Mouse (Mus musculus) neural tube, embryonic 13.5 days (tissue): ENCODE results near the gene Hdac9. TPM values are rescaled to one million over a fixed set of nuclear protein-coding genes. Genes with fewer than 3 reads are reported as not detected.
A peak's percentile ranks its signal among the peaks of the same experiment; 100 is the strongest.

ENCODE experiments used
- ATAC-seq: fragments of 200-750 bp; cut with Nextera tagmentation; 2 replicates; pipeline ENCODE4 v1.8.0; 2017; ENCODE audit warnings: low read depth, mild to moderate bottlenecking, moderate TSS enrichment, moderate library complexity
- H3K27ac ChIP-seq: fragments of 300-500 bp; sonication (generic); replicated peaks from 2 replicates; pipeline ENCODE4 v1.5.1; 2015; ENCODE audit warnings: moderate library complexity, mild to moderate bottlenecking, inconsistent platforms
- H3K27me3 ChIP-seq: fragments of 300-500 bp; sonication (generic); 2 replicates; pipeline ENCODE4 v1.6.1; 2015; ENCODE audit warnings: mild to moderate bottlenecking, inconsistent platforms
- H3K36me3 ChIP-seq: fragments of 300-500 bp; sonication (generic); 2 replicates; pipeline ENCODE4 v1.6.1; 2015; ENCODE audit warnings: mild to moderate bottlenecking, inconsistent platforms
- H3K4me1 ChIP-seq: fragments of 300-500 bp; sonication (generic); replicated peaks from 2 replicates; pipeline ENCODE4 v1.6.1; 2015; ENCODE audit warnings: inconsistent platforms
- H3K4me2 ChIP-seq: fragments of 300-500 bp; sonication (generic); 2 replicates; pipeline ENCODE4 v1.6.1; 2015; ENCODE audit warnings: inconsistent platforms, mild to moderate bottlenecking, moderate library complexity
- H3K4me3 ChIP-seq: fragments of 300-500 bp; sonication (generic); 2 replicates; pipeline ENCODE4 v1.5.1; 2015; ENCODE audit warnings: mild to moderate bottlenecking, inconsistent platforms
- H3K9ac ChIP-seq: fragments of 300-500 bp; sonication (generic); 2 replicates; pipeline ENCODE4 v1.6.1; 2015; ENCODE audit warnings: moderate library complexity, mild to moderate bottlenecking, inconsistent platforms
- H3K9me3 ChIP-seq: fragments of 300-500 bp; sonication (generic); 2 replicates; pipeline ENCODE4 v1.6.1; 2016; ENCODE audit warnings: inconsistent platforms
- WGBS: fragments of 180-500 bp; shearing (Covaris S2); methylation state at CpG from one replicate; pipeline ENCODE4 v1.1.7; 2015; 5-methylcytosine and 5-hydroxymethylcytosine counted together
- polyA plus RNA-seq: library from polyadenylated mRNA; unstranded; fragments of >200 nt; fragmentation: Nextera tagmentation; extraction: Ambion mirVana; gene quantifications from 2 replicates; pipeline ENCODE4 v1.2.1, GENCODE M21; 2015

Hdac9 gene
- polyA plus RNA-seq, 1 experiment from 2014 or later: 9.6 TPM

DNA sequence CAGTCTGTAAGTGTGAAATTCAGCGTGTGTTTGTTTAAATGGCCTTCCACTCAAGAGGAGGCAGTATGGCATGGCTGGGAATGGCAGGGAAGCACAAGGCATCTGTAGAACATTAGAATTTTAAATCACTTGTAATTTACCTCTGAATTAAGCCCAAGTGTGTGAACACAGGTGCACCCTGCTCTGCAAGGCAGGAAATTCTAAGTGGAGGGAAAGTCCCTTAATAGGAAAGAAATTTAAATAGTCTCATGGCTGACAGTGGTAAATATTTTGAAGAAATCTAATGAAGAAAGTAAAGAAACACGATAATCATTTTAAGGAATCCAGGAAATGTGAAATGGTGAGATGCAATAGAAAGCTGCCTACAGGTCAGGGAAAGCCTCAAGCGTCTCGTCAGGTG lies 114.6 kb downstream of the Hdac9 start:
- Histone ChIP-seq H3K36me3 (no peaks in the 10 kb centered on the region), H3K9me3 (no peaks in the 10 kb centered on the region), H3K27me3 (no peaks in the 10 kb centered on the region), H3K4me3 (no peak overlapping the region), H3K4me1 (no peaks in the 10 kb centered on the region), H3K4me2 (no peak overlapping the region), H3K27ac (no peak overlapping the region), H3K9ac (no peak overlapping the region)
- no peak for ATAC-seq
- WGBS: 76% methylated on average over 4 of the region's 4 CpGs

DNA sequence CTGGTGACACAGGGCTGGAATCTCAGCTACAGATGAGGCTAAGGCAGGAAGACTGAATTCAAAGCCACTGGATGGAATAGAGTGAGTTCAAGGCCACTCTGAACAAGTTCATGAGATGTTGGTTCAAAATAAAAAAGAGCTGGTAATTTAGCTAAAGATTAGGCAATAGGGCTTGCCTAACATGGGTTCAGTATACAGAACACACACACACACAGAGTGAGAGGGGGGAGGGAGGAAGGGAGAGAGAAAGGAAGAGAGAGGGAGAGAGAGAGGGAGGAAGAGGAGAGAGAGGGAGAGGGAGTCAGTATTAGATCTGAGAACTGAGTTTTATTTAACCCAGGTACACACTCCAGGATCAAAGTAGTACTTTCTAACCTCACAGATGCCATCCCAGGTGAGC lies 115.1 kb downstream of the Hdac9 start:
- Histone ChIP-seq H3K4me2 (no peak overlapping the region), H3K4me3 (no peak overlapping the region), H3K9me3 (no peaks in the 10 kb centered on the region), H3K4me1 (no peaks in the 10 kb centered on the region), H3K9ac (no peak overlapping the region), H3K36me3 (no peaks in the 10 kb centered on the region), H3K27me3 (no peaks in the 10 kb centered on the region), H3K27ac (no peak overlapping the region)
- no peak for ATAC-seq

DNA sequence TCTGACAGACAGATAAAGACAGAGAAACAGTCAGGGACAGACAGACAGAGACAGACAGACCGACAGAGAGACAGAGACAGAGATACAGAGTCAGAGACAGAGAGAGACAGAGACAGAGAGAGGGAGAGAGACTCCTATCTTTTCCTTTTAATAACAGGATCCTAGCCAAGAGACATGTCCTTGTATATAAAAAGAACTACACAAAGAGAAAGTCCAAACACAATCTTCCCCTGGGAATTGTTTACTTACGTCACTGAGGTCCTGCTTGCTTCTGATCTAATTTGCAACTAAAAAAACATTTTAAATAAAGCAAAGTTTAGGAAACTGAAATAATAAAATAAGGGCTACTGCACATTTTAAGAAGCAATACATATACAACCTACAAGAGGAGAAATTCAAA lies 119.5 kb downstream of the Hdac9 start:
- Histone ChIP-seq H3K9ac (no peak overlapping the region), H3K4me2 (no peak overlapping the region), H3K4me3 (no peak overlapping the region), H3K27ac (no peak overlapping the region), H3K36me3 (no peaks in the 10 kb centered on the region), H3K9me3 (no peaks in the 10 kb centered on the region), H3K4me1 (peaks cover 2% of the 10 kb centered on the region), H3K27me3 (no peaks in the 10 kb centered on the region)
- ATAC-seq: no peak
- WGBS: 74% methylated on average over 2 of the region's 2 CpGs

DNA sequence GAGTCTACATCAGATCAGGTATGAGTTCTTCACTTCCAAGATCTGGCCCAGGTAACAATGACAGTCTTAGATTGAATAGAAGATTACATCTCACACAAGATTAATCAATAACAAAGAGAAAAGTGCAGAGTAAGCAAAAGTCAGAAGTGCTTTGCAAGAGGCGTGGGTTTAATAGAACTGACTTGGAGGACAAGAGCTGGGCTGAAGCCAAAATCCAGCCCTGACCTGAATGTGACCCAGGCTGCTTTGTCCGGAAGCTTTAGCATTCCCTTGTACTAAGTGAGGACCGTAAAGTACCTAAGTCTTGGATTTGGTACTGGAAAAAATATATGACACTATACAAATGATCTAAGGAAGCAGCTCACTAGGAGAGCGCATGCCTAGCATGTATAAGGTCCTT lies 121.4 kb downstream of the Hdac9 start:
- Histone ChIP-seq H3K4me2 (no peak overlapping the region), H3K4me1 (peaks cover 19% of the 10 kb centered on the region), H3K4me3 (no peak overlapping the region), H3K9me3 (no peaks in the 10 kb centered on the region), H3K27ac (no peak overlapping the region), H3K36me3 (no peaks in the 10 kb centered on the region), H3K9ac (no peak overlapping the region), H3K27me3 (no peaks in the 10 kb centered on the region)
- 55% methylated on average over 4 of the region's 4 CpGs for WGBS
- ATAC-seq: no peak

DNA sequence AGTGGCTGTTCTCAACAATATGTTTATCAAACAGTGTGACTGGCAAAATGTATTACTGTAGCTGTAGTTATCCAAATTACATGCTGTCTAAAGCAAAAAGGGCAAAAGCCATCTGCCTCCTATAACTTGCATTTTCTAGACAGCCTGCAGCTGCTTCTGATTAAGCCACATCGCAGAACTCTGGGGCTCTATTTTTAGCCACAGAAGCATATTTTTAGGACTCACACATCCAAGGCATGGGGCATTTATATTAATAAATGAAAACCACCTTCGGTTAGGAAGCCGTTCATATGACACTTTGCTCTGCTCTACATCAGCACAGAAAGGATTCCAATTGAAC lies 124.8 kb downstream of the Hdac9 start:
- no peak overlapping the region for H3K4me3 ChIP-seq
- no peak overlapping the region for H3K9ac ChIP-seq
- peak; percentile 51; the same call in 1 of the 2 replicates for ATAC-seq
- H3K4me2 ChIP-seq: no peak overlapping the region
- no peaks in the 10 kb centered on the region for H3K9me3 ChIP-seq
- no peaks in the 10 kb centered on the region for H3K27me3 ChIP-seq
- H3K27ac ChIP-seq: peak overlapping the region; percentile 59
- H3K4me1 ChIP-seq: peaks cover 19% of the 10 kb centered on the region
- H3K36me3 ChIP-seq: no peaks in the 10 kb centered on the region
- WGBS: 41% methylated on average over 3 of the region's 3 CpGs

DNA sequence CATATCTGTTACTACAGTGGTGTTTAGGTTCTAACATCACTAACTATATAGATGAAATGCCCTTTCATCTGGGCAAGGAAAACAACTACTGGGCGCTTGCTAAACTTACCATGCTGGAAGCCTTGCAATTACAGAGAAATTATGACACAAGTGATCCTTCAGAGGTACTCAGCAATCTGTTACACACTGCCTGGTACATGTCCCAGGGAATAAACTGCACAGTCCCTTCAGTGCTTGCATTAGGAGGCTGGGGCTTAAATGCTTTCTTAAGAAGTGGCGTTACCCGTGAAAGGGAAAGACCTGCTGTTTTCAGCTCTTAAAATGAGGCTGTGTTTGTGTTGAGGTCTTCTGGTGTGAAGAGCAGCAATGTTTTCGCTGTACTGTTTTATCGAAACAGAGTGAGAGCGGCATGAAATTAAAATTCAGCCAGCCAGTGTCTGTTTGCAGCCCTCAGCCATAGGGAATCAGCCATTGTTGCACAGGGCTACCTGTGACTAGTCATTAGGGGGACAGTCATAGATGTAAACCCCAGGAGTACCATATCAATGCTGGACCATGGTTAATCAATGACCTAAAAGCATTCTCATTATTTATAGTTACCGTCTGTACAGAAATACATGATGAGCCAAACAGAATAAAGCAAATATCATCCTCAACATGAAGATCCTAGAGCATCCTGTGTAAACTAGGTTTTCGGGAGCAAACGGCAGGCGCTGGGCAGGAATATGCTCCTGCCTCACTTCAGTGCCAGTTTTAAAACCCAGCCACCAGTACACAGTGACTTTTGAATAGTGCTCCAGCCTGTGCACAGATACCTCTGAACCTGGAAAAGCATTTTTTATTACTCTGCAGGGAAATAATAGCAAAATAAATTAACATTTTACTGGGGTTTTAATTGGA lies 125.4 kb downstream of the Hdac9 start:
- Histone ChIP-seq H3K36me3 (no peaks in the 10 kb centered on the region), H3K4me2 (no peak overlapping the region), H3K9ac (no peak overlapping the region), H3K9me3 (no peaks in the 10 kb centered on the region), H3K4me3 (no peak overlapping the region), H3K27ac (peak overlapping the region; percentile 59), H3K4me1 (peaks cover 19% of the 10 kb centered on the region), H3K27me3 (no peaks in the 10 kb centered on the region)
- peak; percentile 70 for ATAC-seq
- 68% methylated on average over 10 of the region's 10 CpGs for WGBS

DNA sequence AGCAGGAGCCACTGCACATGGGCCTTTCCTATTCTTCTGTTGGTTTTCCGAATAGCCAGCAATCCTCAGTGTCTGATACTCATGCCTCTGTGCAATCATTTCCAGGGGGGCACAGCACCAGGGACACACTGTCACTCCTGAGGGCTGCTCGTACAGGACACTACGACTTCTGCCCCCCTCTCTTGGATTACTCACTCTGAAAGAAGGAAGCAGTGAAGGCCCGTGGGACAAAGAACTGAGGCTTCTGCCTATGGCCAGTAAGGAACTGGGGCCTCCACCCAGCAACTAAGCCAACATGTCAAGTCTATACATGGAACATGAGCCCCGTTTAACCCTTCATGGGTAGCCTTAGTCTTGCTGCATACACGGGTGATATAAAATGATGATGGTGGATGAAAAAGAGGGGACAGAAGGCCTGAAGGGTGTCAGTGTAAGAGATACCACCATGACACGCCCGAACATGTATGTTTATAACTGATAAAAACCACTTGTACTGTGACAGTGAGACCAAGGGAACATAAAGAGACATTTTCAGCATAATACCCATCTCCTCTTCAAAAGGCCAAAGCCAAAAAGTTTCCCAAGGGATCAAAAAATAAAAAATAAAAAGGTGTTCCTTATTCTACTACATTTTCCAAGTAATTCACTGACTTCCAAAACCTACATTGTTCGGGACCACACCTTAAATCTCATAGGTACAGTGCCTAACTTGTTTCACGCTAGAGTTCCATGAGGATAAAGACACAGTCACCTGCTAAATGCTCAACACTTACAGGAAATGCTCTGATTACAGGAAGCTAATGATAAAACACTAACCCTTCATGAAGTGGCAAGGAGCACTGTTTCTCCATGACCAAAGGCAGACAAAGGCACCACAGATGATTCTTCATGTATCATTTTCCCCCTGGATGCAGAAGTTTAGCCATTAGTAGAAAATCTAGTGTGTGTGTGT lies 127.6 kb downstream of the Hdac9 start:
- Histone ChIP-seq H3K36me3 (no peaks in the 10 kb centered on the region), H3K4me1 (peaks cover 19% of the 10 kb centered on the region), H3K9me3 (no peaks in the 10 kb centered on the region), H3K27ac (no peak overlapping the region), H3K27me3 (no peaks in the 10 kb centered on the region), H3K4me2 (no peak overlapping the region), H3K9ac (no peak overlapping the region), H3K4me3 (no peak overlapping the region)
- WGBS: 86% methylated on average over 10 of the region's 10 CpGs
- no peak for ATAC-seq

DNA sequence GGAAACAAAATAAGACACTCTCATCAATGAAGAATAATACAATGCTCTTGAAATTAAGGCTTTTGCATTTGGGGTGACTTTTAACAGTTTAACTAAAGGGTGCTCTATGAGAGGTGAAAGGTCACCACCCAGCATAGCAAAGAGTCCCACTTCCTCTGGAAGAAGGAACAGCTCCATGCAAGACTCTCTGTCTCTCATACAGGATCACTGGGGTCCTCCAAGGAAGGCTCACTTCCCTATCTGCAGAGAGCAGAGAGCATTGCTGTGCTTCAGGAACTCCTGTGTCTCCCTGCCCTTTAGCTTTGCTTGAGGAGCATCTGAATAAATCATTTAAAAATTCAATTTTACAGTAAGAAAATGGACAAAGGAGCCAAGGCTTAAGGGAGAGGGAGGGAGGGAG lies 129.5 kb downstream of the Hdac9 start:
- Histone ChIP-seq H3K9ac (no peak overlapping the region), H3K27ac (no peak overlapping the region), H3K4me3 (no peak overlapping the region), H3K27me3 (no peaks in the 10 kb centered on the region), H3K9me3 (no peaks in the 10 kb centered on the region), H3K36me3 (no peaks in the 10 kb centered on the region), H3K4me2 (no peak overlapping the region), H3K4me1 (peaks cover 17% of the 10 kb centered on the region)
- no peak for ATAC-seq

DNA sequence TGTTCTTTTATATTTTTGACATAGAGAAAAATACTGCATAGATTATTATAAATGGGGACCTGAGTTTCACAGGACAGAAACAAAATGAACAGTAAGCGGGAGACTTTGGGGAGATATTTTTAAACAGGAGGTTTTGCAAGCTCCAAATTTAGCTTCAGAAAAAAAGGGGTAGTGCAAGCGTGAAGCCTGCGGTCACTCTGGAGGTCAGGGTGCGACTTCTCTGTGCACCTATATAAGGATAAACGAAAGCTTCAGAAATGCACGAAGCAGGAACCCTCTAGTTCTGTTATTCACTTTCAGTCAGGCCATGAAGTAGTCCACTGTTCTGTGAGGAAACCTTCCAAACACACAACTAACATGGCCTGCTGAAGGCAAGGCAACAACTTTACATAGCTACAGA lies 133.3 kb downstream of the Hdac9 start:
- Histone ChIP-seq H3K9ac (no peak overlapping the region), H3K4me1 (no peaks in the 10 kb centered on the region), H3K36me3 (no peaks in the 10 kb centered on the region), H3K27ac (no peak overlapping the region), H3K4me2 (no peak overlapping the region), H3K9me3 (no peaks in the 10 kb centered on the region), H3K27me3 (no peaks in the 10 kb centered on the region), H3K4me3 (no peak overlapping the region)
- ATAC-seq: no peak
- WGBS: 95% methylated on average over 6 of the region's 6 CpGs

DNA sequence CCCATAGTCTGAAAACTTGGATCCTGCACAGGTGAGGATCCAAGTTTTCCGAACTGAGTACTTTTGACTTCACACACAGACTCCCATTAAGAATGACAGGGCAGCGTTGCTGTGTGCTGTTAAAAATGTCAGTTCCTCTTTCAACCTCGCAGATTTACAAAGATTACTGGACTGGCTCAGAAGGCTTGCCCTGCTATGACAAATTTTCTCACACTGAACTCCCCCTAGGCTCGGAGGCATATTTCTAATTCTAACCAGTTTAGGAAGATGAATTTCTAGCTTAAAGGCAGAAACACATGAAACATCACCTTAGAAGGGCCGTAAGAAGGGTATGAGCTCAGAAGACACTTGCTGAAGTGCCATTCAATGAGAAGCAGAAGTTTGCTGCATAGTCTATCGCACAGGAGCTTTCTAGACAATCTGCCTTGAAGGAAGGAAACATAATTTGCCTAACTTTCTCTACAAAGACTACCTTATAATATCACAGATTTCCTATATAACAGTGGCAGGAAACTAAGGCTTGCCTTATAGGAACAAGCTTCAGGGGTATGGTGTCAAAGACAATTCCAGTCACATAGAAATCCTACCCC lies 137.4 kb downstream of the Hdac9 start:
- H3K27me3 ChIP-seq: no peaks in the 10 kb centered on the region
- no peak overlapping the region for H3K9ac ChIP-seq
- no peaks in the 10 kb centered on the region for H3K36me3 ChIP-seq
- H3K4me1 ChIP-seq: 0 out of 2 replicates have a peak, but pooled peaks cover 5% of the 10 kb centered on the region
- no peaks in the 10 kb centered on the region for H3K9me3 ChIP-seq
- H3K27ac ChIP-seq: no peak overlapping the region
- WGBS: 86% methylated on average over 6 of the region's 6 CpGs
- no peak for ATAC-seq
- H3K4me3 ChIP-seq: no peak overlapping the region
- H3K4me2 ChIP-seq: no peak overlapping the region

DNA sequence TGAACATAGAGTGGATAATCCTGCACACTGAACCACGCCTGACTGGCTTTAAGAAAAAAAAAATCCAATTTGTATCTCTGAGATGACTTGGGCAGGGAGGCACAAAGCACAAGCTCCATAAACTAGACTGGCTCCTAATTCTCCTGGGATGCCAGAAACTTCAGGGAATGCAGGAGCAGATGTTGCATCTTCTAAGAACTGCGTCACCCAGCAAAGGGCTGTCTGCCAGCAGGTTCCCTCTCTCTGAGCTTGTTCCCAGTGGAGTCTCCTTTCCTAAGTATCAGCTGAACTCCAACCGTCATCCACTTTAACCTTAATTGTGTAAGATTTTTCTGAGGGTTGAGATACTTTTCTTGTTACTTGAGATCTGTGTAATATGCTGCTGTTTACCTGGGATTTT lies 140.7 kb downstream of the Hdac9 start:
- H3K4me3 ChIP-seq: no peak overlapping the region
- H3K9me3 ChIP-seq: no peaks in the 10 kb centered on the region
- no peaks in the 10 kb centered on the region for H3K27me3 ChIP-seq
- WGBS: 57% methylated on average over 3 of the region's 3 CpGs
- no peak overlapping the region for H3K27ac ChIP-seq
- H3K36me3 ChIP-seq: no peaks in the 10 kb centered on the region
- no peak overlapping the region for H3K9ac ChIP-seq
- ATAC-seq: no peak
- H3K4me1 ChIP-seq: 0 out of 2 replicates have a peak, but pooled peaks cover 5% of the 10 kb centered on the region
- H3K4me2 ChIP-seq: no peak overlapping the region

DNA sequence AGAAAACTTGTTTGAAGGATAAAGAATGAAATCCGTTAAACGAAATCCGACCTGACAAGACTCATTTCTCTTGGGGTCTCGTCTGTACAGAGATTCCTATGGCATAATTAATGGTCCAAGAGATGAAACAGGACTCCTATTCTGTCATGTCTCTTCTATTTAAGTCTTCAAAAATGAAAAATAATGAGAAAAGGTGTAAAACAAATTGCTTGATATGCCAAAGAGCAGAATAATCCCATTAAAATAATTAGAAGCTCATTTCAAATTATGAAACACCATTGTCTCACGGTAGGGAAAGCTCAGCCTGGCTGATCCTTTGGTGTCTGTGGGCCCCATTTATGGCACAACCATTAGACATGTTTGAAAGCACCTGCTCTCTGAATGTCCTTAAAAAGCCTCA lies 142.8 kb downstream of the Hdac9 start:
- Histone ChIP-seq H3K9me3 (no peaks in the 10 kb centered on the region), H3K27ac (no peak overlapping the region), H3K27me3 (no peaks in the 10 kb centered on the region), H3K4me3 (no peak overlapping the region), H3K4me1 (0 out of 2 replicates have a peak, but pooled peaks cover 5% of the 10 kb centered on the region), H3K9ac (no peak overlapping the region), H3K4me2 (no peak overlapping the region), H3K36me3 (no peaks in the 10 kb centered on the region)
- 50% methylated on average over 5 of the region's 5 CpGs for WGBS
- ATAC-seq: no peak
